Mouse (Mus musculus) adrenal gland, adult (tissue): Measurements from ENCODE around the gene Nat10.

Experiments
- DNase-seq, 2 experiments: peaks; one replicate each; pipeline ENCODE4 v3.0.0; 2022 to 2023; ENCODE audit warnings: low spot score in 1 of 2; ENCODE audit not compliant: inconsistent age in 2 of 2

The Nat10 gene

DNA sequence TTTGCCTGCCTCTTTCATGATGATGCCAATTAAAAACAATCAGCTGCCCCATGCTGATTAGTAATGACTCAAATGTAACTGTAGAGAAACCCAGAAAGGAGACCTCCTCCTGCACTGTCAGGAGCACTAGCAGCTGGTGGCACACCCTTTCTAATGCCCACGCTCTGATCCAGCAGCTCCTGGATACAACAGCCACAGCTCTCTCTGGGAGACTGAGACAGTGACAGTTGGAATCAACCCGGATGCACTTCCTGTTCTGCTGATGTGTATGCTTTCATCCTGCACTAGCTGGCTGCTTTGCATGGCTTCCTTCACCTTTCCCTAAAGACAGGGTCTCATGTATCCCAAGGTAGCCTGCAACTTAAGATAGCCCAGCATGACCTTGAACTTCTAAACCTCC, 15.0 kb downstream of the Nat10 start:
- peak in 1 of 2 experiments; percentile 18 for DNase-seq

DNA sequence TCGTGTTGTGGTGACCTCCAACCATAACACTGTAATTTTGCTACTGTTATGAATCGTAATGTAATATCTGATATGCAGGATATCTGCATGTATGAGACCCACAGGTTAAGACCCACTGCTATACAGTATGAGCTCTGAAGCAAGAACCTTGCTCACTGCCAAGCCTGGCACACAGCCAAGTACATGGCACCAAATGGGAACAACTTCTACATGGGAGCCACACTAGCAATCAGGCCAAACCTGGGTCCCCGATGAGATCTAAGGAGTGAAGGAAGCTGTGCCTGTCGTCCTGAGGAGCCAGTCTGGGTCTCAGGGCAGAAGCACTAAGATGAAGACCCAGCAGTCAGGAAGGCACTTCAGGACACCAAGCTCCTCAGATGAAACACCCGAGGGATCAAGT, 15.6 kb downstream of the Nat10 start:
- peak; percentile 72 to 79 for DNase-seq

DNA sequence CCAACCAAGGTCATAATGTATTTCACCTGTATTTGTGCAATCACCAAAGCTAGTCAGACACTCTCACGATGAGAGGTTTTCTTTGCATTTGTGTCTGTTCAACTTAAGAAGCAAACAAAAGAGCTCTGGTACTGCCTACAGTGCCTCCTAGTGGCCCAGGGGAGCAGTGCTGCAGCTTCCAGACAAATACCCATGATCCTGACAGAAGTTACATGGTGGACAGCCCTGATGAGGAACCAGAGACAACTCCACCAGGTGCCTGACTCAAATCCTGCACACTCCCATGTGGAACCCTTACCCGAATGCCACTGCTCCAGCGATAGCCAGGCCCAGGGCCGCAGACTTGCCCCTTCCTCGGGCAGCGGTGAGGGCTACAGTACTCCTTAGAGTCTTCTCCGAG, 17.1 kb downstream of the Nat10 start:
- DNase-seq: peak; percentile 57 to 83

DNA sequence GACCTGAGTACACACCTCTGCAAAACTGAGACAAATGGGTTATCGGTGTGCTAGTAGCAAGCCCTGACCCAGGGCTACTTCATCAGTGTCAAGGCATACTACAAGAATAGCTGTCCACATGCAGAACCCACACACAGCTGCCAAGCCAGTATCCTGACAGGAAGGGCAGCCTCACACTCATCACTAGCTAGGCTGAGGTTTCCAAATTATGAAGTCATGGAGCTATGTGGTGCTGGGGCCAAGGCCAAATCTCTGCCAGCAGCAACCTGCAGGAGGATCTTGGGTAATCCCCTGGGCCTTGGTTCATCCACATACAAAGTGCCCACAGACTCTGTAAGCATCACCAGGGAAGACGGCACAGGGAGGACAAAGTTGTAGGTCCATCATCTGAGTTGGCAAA, 17.5 kb downstream of the Nat10 start:
- DNase-seq: peak; percentile 76 to 85

DNA sequence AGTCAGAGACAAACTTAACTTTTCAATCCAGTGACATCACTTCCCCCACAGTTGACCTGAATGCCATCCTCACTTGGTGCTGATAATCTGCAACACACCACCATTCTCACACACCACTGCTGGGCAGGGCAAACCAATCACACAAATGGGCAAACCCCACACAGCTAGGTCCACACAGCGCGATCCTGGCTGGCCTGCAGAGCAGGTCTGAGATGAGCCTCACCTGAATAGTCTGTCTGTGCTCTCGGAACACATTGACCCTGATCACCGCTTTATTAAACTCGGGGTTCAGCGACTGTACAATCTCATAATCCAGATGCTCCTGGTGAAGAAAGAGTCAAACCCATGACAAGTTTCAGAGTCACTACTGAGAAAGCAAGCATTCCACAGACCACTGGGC, 18.2 kb downstream of the Nat10 start:
- DNase-seq: no peak

- DNase-seq: no peak
These were observed 29.6 kb downstream of the Nat10 start for GRCm38 (mm10) chr2:103731423-103731822.

- no peak for DNase-seq
These were observed 30.1 kb downstream of the Nat10 start for GRCm38 (mm10) chr2:103730999-103731398.

- peak in 1 of 2 experiments; percentile 44 for DNase-seq
These were observed 33.0 kb downstream of the Nat10 start for GRCm38 (mm10) chr2:103728027-103728540.

- DNase-seq: peak in 1 of 2 experiments; percentile 67
These were observed 36.5 kb downstream of the Nat10 start for GRCm38 (mm10) chr2:103724521-103724920.

DNA sequence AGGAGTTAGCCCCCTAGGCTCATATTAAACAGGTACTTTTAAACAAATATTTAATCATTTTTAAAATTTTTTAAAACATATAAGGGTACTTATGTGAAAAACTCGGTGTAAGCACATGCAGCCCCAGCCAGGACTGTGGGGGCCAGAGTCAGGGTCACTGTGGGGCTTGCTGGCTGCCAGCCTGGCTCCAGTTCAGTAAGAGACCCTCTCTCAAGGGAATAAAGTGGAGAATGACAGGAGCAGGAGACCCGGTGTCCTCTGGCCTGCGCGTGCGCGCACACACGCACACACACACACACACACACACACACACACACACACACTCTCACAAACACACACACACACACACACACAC, 41.8 kb downstream of the Nat10 start:
- DNase-seq: no peak

DNA sequence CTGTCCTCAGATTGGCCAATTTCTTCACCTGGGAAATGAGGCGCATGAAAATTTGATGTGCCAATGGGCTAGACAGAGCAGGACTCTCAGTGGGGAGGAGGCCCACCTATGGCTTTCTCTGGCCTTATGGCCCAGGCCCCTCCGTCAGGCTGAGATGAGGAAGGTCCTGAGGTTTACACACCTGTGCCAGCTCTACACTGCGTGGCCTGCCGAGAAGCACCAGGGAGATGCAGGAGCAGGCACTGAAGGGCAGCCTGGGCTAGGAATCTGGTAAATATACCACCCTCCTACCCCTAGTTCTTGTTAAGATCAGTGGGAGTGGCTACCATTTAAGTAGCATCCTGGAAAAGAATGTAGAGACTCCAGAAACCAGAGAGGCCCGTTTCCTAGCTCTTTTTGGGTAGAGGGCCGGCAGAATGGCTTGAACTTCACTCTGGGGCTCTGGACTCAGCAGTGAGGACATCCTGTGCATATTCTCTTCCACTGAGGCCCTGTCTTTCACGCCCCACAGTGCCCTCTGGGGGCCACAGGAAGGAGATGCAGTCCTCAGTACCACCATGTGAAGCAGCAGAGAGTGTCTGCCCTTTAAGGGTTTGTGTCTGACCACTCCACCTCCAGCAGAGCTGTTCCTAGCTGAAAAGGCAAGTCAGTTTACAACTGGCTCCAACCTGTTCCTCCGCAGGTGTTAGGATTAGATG, 42.3 kb downstream of the Nat10 start:
- peak; percentile 73 to 86 for DNase-seq

DNA sequence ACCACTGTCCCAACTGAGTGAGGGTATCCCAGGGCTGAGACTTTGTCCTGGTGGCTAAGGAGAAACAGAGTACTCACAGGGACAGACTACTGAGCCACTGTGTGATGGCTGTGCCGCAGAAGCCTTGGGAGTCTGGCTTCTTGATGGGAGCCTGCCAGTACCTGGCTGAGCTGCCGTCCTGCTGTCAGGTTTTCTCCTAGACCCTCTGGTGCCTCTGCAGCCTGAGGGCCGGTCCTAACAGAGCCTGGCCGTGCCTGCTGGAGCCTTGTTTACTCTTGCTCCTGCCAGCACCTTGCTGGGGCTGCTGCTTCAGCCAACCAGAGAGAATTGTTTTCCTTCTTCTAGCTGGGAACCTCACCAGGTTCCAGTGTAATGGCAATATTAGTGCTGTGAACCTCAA, 46.7 kb downstream of the Nat10 start:
- no peak for DNase-seq

DNA sequence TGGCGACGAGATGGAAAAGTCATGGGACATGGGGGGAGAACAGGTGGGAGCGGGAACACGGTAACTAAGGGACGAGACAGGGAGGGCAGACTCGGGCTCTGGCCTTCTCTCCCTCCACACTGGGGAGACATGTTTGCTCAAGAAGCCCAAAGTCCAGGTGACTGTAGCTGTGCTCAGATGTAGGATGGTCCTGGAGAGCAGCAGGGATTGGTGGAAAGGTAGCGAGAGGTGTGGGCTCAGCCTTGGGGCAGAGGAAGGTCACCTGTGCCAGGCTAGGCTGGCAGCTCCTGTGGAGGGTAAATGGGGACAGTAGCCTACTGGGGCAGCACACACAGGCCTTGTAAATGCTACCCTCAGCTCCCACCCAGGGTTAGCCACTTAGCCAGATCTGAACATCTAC, 47.2 kb downstream of the Nat10 start:
- no peak for DNase-seq

- DNase-seq: no peak
These were observed 50.2 kb downstream of the Nat10 start for GRCm38 (mm10) chr2:103710849-103711248.

DNA sequence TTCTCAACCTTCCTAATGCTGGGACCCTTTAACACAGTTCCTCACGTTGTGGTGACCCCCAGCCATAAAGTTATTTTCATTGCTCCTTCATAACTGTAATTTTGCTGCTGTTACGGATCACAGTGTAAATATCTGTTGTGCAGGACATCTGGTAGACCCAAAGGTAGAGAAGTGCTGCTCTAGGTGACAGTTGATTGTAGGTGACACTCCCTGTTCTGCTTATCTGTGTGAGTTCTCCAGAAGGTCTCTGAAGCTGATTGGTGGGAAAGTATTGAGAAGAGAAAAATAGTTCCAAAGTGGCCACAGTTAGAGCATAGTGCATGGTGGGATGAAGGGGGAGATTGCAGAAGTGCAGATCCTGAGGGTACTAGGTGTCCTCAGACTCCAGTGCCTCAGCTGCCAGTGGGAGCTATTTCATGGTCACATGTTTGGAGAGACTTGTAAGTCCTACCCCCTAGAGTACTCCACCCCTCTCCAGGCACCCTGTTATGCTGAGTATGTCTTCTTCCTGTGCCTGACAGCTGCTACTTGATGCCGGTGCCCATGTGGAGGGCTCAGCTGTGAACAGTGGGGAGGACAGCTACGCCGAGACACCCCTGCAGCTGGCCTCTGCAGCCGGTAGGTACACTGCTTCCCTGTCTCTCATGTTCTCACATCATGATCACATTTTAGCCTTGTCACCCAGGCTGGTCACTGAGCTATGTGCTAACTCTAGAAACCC, 53.9 kb downstream of the Nat10 start:
- no peak for DNase-seq

GRCm38 (mm10) chr2:103706226-103706625, 54.8 kb downstream of the Nat10 start:
- DNase-seq: peak; percentile 79 to 86

- no peak for DNase-seq
These were observed 55.2 kb downstream of the Nat10 start for GRCm38 (mm10) chr2:103705826-103706225.

GRCm38 (mm10) chr2:103703865-103704264, 57.2 kb downstream of the Nat10 start:
- no peak for DNase-seq

GRCm38 (mm10) chr2:103703336-103703735, 57.7 kb downstream of the Nat10 start:
- DNase-seq: no peak

- DNase-seq: no peak
These were observed 60.6 kb downstream of the Nat10 start for GRCm38 (mm10) chr2:103700514-103700913.

GRCm38 (mm10) chr2:103696177-103696576, 64.9 kb downstream of the Nat10 start:
- peak; percentile 50 to 81 for DNase-seq

DNA sequence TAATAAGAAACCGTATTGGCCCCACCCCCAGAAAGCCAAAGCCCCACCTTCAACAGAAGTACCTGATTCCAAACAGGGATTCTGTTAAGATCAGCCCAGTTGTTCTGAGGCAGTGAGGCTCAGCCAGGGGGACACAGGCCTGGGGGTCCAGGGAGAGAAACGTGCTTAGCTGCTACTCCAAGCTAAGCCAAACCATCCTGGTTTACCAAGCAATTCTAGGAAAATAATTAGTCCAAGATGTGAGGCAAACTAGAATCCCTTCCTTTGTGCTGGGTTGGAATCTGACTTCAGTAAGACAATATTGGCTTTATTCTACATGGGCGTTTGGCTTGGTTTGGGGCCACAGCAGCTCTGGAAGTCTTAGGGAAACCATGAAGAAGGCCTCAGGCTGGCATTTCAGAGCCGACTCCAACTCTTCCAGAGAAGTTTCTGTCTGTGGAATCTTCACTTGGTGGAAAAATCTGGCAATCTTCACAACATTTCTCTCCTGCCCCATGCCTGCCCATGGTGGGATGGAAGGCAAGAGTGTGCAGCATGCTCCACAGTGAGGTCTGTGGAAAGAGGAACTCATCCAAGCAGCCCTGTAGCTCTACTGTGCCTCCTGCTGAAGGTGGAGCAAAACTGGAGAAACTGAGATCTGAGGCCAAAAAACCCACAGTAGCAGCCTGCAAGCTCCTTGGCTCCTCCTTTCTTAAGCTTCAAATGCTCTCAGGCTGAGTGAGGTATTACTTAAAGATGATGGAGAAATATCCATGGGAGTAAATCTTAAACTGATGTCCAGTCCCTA, 66.1 kb downstream of the Nat10 start:
- no peak for DNase-seq
